Mouse (Mus musculus) layer of hippocampus, postnatal 14 days (tissue): ENCODE results near the gene Fbxo6. TPM values are rescaled to one million over a fixed set of nuclear protein-coding genes. Genes with fewer than 3 reads are reported as not detected.
"Not testable (repeated sequence)": the region's sequence is repeated elsewhere in the genome, so short reads cannot be mapped to it uniquely, and the experiment has no call there.

ENCODE experiments used
- DNase-seq, 2 experiments: peaks; one replicate each; pipeline ENCODE4 v3.0.0; 2021 to 2022; ENCODE audit warnings: low spot score in 2 of 2, mixed read lengths in 1 of 2
- total RNA-seq, 2 experiments: library from RNA; stranded (reverse); gene quantifications; 2 replicates each; pipeline ENCODE4 v1.2.3; 2021

Gene Fbxo6
- total RNA-seq, 2 experiments from 2014 or later: 24.6 to 27.4 TPM

DNA sequence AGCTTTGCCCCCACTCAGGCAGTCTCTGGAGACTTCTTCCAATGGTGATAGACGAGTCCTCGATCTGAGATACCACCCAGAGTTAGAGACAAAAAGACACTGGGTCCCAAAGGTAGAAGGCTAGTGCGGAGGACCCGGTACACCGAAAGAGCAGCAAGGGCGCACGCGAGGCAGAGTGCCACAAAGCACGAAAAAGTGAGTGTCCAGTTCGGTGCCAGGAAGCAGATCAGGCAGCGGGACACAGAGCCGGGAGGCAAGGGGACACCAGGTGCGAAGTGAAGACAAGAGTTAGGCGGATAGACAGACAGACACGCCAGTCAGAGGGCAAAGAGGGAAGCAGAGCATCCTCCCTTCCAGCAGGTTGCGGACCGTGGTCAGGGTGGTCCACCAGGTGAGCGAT lies 21.8 kb downstream of the Fbxo6 start, which contains the start of gene Mad2l2:
TSS of gene Mad2l2 (plus strand) at position 252 of the 400 bp plus-strand sequence.
- no peak for DNase-seq

DNA sequence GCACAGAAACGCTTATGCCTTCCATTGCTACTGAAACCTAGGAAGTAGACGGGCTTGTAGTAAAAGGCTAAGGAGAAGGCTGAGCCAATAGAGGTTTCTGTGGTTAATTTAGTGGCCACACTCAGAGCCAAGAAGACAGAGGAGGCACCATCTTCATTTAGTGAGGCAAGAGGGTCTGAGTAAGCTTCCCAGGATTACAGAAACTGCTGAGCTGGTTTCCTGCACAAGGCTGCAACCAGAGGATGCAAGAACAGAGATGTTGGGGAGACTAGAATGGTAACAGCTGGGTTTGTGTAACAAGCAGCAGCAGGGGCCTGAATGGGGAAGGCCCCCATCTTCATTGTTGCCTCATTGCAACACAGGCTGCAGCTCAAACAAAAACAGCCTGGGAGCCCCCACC lies 23.3 kb downstream of the Fbxo6 start:
- DNase-seq: no peak

DNA sequence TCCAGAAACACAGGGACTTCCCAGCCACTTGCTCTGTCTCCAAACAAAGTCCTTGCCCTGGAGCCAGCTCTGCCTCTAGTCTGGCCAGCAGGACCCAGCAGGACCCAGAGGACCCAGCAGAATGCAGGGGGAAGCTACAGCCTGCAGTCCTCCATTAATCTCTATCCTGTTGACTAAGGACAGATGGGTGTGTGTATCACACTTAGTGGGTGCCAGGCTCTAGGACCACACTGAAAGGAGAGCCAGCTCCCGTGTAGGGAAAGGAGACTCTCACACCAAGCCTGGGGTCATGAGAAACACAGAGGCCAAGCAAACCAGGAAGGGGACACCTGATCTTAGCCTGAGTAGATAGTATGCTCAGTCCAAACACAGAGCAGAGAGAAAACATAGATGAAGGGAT lies 23.7 kb downstream of the Fbxo6 start:
- DNase-seq: no peak

DNA sequence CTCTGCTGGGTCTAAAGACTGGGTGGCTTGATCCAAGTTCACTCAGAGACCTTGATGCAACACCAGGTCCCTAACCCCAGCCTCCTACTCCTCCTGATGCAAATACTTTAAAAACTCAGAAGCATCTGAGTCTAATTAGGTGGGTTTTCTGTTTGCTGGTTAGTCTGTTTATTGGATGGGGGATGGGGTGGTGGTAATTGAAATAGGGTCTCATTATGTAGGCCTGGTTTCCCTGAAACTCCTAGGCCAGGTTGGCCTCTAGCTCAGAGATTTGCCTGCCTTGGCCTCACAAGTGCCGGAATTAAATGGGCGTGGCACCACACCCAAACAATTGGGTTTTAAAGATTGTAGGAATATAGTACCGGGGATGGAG lies 29.3 kb downstream of the Fbxo6 start:
- no peak for DNase-seq

DNA sequence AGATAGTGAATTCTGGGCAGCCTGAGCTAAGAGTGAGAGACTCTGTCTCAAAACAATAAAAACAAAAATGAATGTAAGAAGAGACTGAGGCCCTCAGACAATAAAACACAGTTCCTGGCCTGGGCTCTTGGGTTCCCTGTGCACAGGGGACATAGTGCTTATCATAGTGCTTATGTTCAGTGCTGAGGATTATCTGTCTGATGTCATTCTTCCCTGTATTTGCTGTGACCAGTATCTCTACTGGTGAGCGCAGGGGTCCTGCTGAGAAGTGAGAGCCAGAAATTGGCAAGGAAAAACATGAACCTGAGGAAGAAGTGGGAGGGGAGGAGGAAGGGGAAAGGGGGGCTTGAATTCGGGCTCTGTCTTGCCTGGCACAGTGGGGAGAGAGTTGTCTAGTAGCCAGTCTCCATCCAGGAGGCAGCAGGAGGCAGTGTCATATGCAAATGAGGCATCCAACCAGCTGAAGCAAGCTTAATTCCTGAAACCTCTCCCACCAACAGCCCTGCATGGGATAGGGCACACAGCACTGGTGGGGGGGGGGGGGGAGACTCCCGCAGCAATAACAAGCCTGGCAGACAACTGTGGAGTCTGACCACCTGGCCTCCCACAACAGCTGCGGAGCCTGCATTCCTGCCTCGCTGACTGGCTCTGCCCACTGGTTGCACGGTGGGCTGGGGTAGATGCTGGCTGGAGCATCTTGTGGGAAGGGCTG lies 29.8 kb downstream of the Fbxo6 start:
- no peak for DNase-seq

DNA sequence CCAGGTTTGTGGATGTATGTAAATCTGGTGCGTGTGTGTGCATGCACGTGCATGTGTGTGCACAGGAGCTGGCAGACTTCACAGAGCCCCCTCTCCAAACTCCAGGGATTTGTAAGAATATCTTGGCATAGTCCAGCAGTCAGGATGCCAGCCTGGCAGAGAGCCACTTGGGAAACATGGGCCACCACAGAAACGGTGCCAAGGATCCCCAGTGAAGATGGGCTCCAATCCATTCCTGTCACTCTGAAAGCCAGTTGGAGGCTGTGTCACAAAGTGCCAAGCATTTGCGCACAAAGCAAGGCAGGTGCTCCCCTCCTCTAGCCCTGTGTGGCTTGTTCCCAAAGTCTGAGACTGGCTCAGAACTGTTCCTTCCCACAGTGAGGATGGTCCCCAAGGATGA lies 30.6 kb downstream of the Fbxo6 start:
- DNase-seq: peak; percentile 91 to 96

DNA sequence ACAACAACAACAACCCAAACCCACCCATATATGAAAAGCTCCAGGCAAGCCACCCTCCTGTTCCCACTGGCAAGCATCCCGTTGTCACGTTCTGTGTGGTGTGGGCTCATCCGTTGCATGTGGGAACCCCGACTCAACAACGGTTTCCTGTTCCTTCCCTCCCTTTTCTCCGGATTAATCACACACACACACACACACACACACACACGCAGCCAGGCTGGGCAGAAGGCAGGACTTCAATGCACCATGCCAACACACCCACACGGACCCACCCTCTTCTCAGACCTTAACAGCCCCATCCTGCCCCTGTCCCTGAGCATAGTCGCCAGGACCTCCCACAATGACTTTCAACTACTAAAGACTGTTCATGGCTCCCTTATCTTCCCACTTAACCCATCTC lies 31.4 kb downstream of the Fbxo6 start:
- DNase-seq: no peak

DNA sequence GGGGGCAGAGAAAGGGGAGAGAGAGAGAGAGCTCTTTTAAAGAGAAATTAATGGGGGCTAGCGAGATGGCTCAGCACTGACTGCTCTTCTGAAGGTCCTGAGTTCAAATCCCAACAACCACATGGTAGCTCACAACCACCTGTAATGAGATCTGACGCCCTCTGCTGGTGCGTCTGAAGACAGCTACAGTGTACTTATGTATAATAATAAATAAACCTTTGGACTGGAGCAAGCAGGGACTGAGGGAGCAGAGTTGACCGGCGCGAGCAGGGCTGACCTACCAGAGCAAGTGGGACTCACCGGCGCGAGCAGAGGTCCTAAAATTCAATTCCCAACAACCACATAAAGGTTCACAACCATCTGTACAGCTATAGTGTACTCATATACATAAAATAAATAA lies 32.4 kb downstream of the Fbxo6 start:
- DNase-seq: not testable (repeated sequence)

DNA sequence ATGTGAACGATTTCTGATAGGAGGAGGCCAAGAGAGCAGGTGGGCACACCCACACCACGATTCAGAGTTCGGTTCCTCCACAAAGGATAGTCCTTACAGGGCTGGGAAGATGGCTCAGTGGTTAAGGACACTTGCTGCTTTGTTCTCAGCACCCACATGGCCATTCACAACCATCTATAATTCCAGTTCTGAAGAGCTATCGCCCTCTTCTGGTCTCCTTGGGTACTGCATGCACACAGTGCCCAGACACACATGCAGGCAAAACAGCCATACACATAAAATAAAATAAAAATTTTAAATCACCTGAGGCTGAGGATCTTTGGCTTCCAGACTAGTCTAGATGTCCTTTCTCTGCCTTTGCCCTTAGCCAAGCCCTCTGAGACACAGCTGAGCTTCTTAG lies 34.5 kb downstream of the Fbxo6 start:
- DNase-seq: no peak

DNA sequence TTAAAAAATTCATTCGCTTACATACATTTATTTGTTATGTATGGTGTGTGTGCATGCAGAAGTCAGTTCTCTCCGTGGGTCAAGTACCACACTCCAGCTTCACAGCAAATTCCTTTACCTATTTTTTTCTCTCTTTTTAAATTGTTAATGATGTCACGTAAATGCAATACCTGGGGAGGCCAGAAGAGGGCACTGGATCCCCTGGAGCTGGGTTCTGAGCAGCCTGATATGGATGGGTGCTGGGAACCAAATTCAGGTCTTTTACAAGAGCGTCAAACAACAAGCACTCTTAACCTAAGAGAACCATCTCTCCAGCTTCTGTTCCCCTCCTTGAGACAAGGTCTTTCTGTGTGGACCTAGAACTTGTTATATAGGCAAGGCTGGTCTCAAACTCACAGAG lies 35.3 kb downstream of the Fbxo6 start:
- no peak for DNase-seq

DNA sequence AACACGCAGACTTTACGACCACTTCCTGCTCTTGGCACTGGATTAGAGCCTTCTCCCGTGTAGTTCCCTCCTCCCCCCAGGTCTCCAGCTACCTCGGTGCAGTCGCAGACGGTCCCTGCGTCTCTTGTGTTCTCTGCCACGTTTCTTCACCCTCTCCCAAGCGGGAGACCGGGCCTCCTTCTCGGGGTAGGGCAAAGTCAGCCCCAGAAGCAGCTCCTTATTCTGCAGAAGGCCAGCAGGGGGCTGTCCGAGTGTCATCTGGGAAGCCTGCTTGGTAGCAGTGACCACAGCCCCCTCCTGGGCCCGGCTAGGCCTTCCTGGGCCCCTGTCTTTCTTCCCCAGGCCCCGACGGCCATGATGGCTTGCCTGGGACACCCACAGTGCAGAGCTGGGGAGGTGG lies 36.5 kb downstream of the Fbxo6 start:
- no peak for DNase-seq

DNA sequence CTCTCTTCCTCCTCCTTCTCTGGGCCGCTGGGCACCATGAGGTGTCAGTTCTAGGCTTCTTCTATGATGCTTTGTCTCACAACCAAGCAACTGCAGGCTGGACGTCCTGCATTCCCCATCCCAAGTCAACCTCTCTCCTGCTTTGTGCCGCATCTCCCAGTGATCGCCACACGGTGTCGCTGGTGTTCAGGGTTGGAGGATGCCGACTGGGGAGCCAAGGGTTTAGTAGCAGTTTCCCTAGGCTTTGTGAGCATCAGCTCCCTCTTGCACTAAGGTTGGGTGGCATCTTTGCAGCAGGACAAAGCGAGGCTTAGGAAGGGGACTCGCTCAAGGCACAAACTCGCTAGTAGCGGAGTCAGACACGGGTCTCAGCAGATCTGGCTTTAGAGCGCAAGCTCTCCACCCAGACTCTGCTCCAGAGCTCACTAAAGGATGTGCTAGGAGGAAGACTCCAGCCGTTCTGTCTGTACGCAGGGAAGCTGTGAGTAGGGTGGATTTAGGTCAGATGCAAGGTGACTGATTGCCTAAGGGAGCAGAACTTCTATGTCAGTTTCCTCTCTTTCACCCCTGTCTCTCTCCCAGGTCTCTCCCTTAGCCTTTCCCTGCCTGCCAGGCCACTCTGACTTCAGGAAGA lies 37.1 kb downstream of the Fbxo6 start:
- DNase-seq: peak; percentile 84 to 87

DNA sequence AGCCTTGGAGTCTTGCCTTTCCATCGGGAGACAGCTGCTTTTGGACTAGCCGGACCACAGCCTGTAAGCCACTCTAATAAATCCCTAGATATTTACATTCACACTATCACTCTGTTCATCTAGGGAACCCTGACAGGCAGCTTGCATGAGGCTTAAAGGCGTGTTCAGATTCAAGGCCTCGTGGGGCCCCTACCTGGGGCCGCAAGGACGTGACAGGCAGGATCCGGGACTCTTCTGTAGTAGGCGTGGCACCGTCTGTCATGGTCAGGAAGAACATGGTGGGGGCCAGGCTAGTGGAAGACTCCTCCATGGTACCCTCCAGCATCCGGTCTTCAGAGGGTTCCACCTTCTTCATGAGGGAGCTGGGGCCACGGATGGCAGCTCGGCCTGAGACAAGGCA lies 39.4 kb downstream of the Fbxo6 start:
- DNase-seq: no peak

DNA sequence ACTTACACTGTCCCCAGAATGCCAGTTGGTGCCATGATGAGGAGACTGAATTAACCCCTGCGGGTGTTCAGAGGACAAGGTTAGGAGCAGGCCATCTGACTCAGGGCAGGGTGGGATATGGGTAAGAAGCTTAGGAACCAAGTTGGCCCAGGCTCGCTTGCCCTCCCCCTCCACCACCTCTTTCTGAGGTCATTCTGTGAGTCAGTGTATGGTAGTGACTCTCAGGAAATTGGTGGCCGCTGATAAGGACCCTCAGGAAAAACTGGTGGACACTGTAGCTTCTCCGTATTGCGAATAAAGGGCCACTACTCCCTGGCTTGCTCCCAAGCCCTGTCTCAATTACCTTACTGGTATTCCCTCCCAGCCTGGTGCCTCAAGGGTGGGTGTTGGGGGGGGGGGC lies 42.7 kb downstream of the Fbxo6 start:
- DNase-seq: no peak

DNA sequence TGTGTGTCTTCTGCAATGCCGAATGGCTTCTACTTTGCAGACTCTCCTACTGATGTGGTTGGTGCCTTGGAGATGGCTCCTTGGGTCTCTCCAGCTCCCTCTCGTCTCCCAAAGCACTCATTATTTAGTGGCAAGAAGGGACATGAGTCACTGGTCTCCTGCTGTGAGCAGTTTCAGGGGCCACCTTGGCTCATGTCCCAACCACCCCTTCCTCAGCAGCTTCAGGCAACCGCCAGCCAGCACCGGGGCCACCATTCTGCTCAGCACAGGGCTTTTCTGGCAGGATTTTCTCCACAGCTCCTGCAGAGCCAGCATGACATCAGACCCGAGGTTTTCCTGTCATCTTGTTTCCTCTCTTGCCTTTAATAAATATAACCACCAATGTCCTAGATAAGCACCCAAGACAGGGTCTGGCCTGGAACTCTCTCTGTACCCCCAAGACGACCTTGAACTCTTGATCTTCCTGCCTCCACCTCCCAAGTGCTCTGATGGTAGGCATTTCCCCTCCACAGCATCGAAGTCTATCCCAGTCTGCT lies 43.3 kb downstream of the Fbxo6 start:
- peak in 1 of 2 experiments; percentile 20 for DNase-seq

DNA sequence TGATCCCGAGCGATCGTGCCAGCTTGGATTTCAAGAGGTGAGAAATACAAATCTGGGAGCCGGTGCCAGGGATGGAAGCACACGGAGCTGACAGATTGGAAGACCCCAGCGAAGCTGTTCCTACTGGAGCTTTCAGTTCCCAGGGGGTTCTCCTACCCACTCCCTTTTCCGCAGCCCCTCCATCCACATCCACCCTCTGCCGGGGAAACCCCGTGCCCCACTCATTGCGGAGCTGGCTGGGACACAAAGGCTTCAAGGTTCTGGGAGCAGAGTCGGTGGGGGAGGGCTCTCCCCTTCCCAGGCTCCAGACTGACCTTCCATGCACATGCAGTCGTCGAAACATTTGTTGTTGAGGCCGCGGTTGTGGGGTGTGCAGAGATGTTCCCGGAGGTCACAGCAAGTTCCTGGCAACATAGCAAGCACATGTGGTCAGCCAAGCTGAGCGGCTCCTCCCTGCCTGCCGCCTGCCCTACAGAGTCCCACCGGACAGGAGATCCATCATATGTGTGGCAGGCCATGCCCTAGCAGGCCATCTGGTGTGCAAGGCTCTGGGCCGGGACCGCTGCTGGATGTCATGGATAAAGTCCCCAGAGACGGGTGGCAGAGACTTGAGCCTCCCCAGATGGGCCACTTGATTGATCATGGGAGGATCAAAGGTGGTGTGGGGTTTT lies 44.2 kb downstream of the Fbxo6 start:
- peak; percentile 51 to 73 for DNase-seq

DNA sequence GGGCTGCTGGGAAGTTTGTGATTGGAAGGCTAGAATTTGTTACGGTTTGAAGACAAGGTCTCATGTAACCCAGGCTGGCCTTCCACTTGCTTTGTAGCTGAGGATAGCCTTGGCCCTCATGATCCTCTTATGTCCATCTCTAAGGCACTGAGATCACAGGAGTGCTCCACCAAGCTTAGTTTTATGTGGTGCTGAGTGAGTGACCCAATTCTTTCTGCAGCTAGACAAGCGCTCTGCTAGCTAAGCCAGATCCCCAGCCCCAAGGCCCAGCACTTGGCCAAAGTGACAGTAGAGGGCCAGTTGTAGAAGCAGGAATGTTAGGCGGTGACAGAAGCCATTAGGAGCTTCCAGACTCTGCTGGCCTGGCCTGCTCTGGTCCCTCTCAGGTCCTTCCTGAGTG lies 47.8 kb downstream of the Fbxo6 start:
- DNase-seq: no peak

DNA sequence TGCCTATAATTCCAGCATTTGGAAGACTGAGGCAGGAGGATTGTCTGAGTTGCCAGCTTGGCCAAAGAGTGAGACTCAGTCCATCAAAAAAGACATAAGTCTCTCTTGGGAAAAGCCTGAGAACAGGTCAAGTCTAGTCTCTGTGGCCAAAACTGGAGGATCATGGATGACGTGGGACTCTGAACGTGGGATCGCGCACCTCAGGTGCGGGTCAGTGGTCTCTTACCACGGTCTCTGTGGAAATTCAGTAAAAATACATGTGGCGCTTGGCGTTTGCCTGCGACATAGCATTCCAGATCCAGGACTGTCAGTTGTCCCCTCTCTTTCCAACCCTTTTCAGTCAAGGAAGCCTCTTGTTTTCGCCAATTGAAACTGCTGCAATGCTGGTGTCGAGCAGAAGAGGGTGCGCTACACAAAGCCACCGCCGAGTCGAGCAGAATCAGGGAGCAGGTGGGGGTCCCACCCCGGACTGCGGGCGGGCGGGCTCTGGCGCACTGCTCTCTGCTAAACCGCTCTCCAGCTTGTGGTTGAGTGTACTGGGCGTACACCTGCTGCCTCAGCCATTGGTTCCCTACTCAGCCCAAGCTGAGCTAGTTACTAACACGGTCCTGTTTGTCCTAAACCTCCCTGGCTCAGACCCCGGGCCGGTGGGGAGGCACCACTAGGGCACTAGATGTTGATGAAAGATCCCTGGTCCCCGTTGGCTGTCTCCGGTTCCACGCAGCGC lies 50.0 kb downstream of the Fbxo6 start:
- DNase-seq: peak; percentile 81 to 85

DNA sequence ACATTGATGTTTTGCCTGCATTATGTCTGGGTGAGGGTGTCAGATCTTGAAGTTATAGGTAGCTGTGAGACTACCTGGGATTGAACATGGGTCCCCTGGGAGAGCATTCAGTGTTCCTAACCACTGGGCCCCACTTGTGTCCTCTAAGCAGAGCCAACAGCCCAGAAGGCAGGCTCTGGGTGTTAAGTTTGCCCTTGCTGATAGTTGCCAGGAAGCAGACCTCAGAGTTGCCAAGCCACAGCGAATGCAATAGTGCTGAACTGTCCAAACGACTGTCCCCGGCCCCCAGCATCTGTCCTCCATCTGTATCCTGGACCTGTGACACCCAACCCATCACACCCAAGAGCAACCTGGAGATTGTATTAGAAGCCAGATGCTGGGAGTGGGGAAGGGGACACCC lies 53.3 kb downstream of the Fbxo6 start:
- no peak for DNase-seq

DNA sequence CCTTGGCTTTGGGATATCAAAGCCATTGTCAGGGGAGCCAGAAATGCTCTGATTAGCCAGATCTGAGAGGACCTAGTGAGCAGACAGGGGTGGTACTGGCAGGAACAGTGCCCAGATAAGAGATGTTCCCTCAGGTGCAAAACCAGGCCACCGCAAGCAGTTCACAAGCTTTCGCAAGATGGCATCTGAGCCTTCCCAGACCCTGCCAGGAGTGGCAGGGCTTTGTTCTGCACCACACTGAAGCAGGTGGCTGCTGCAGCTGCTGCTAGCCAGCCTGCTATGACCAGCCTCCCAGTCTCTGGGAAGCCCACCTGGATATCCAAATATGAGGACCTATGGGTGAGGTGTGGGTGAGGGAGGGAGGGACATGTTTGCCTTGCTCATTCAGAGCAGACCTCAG lies 54.0 kb downstream of the Fbxo6 start:
- DNase-seq: no peak
